ENCODE assay signal across 8 mouse cellular contexts in genomic region chr8:70769359-70769758, GRCm38 (mm10). TPM values are rescaled to one million over a fixed set of nuclear protein-coding genes. Genes with fewer than 3 reads are reported as not detected.
DNase-seq lines count a peak whose midpoint lies in the region; ATAC-seq and TF ChIP-seq lines count a peak whose summit lies in the region.

No protein-coding gene starts in this region.

- peak; percentile 100 for TF ChIP-seq CTCF in kidney, postnatal 0 days (IDR thresholded peaks at IDR 0.05; ENCODE audit: low read depth)

- peak; percentile 97 for DNase-seq in A20 (ENCODE audit: low read depth, low spot score)
- peak; percentile 86 to 93 for DNase-seq in adrenal gland, postnatal 4 days (ENCODE audit: low spot score in 2 of 2)
- DNase-seq in embryonic facial prominence, embryonic 14.5 days (ENCODE audit: low spot score), result peak; percentile 95
- DNase-seq in heart, embryonic 10.5 days (ENCODE audit: low spot score), result peak; percentile 96
- peak; percentile 95 for DNase-seq in kidney, postnatal 0 days (ENCODE audit: low spot score)
- DNase-seq in liver, embryonic 11.5 days (ENCODE audit: low spot score), result peak; percentile 91
- DNase-seq in naive thymus-derived CD4-positive, alpha-beta T cell, adult 2 months (ENCODE audit: low read depth), result peak; percentile 99
- DNase-seq in splenic B cell, adult 2 months (ENCODE audit: low read depth, low spot score), result peak; percentile 98

- peak; percentile 75 for ATAC-seq in embryonic facial prominence, embryonic 14.5 days (ENCODE audit: low read depth)
- ATAC-seq in kidney, postnatal 0 days (replicated peaks; ENCODE audit: low FRiP score, low read depth), result peak; percentile 55
- peak; percentile 79 for ATAC-seq in liver, embryonic 11.5 days (replicated peaks; ENCODE audit: low FRiP score)

- H3K36me3 ChIP-seq in embryonic facial prominence, embryonic 14.5 days (ENCODE audit: control insufficient read depth, insufficient read depth, low read length), result peaks cover 62% of the 10 kb centered on the region
- H3K36me3 ChIP-seq in heart, embryonic 10.5 days, result peaks cover 65% of the 10 kb centered on the region
- H3K36me3 ChIP-seq in kidney, postnatal 0 days (ENCODE audit: insufficient read depth, low read length), result peaks cover 32% of the 10 kb centered on the region; the same call in 1 of the 2 replicates
- H3K36me3 ChIP-seq in liver, embryonic 11.5 days (ENCODE audit: control insufficient read depth, insufficient read depth, low read length), result peaks cover 29% of the 10 kb centered on the region
- peaks cover 2% of the 10 kb centered on the region for H3K36me3 ChIP-seq in splenic B cell, adult 2 months (ENCODE audit: control insufficient read depth, insufficient read depth, low read length, poor library complexity, severe bottlenecking)

- 0 out of 2 replicates have a peak overlapping the region, but pooled peaks have one; percentile 28 for H3K9ac ChIP-seq in embryonic facial prominence, embryonic 14.5 days (ENCODE audit: low read depth, low read length)
- H3K9ac ChIP-seq in kidney, postnatal 0 days (ENCODE audit: low read depth, low read length), result no peak overlapping the region
- peak overlapping the region; percentile 49 for H3K9ac ChIP-seq in liver, embryonic 11.5 days (ENCODE audit: low read depth, low read length)

- no peaks in the 10 kb centered on the region for H3K27me3 ChIP-seq in embryonic facial prominence, embryonic 14.5 days (replicated peaks; ENCODE audit: control insufficient read depth, insufficient read depth, low read length)
- H3K27me3 ChIP-seq in heart, embryonic 10.5 days (ENCODE audit: insufficient read depth, poor library complexity, severe bottlenecking), result peaks cover 34% of the 10 kb centered on the region; the same call in 1 of the 2 replicates
- H3K27me3 ChIP-seq in kidney, postnatal 0 days (ENCODE audit: insufficient read depth, low read length), result no peaks in the 10 kb centered on the region
- H3K27me3 ChIP-seq in liver, embryonic 11.5 days (replicated peaks; ENCODE audit: control insufficient read depth, insufficient read depth, low read length), result no peaks in the 10 kb centered on the region
- H3K27me3 ChIP-seq in splenic B cell, adult 2 months (ENCODE audit: control insufficient read depth, insufficient read depth, low read length, poor library complexity, severe bottlenecking), result no peaks in the 10 kb centered on the region

- no peak overlapping the region for H3K4me2 ChIP-seq in embryonic facial prominence, embryonic 14.5 days (ENCODE audit: low read depth, low read length)
- no peak overlapping the region for H3K4me2 ChIP-seq in kidney, postnatal 0 days (ENCODE audit: low read length)
- H3K4me2 ChIP-seq in liver, embryonic 11.5 days, result peak overlapping the region; percentile 39

- peaks cover 21% of the 10 kb centered on the region for H3K4me1 ChIP-seq in embryonic facial prominence, embryonic 14.5 days (ENCODE audit: control insufficient read depth, insufficient read depth, low read length)
- H3K4me1 ChIP-seq in heart, embryonic 10.5 days, result peaks cover 31% of the 10 kb centered on the region
- peaks cover 28% of the 10 kb centered on the region for H3K4me1 ChIP-seq in kidney, postnatal 0 days (replicated peaks; ENCODE audit: insufficient read depth, low read length)
- peaks cover 52% of the 10 kb centered on the region for H3K4me1 ChIP-seq in liver, embryonic 11.5 days (replicated peaks; ENCODE audit: control insufficient read depth, insufficient read depth, low read length)

- no peak overlapping the region for H3K4me3 ChIP-seq in embryonic facial prominence, embryonic 14.5 days (ENCODE audit: low read depth, low read length)
- no peak overlapping the region for H3K4me3 ChIP-seq in heart, embryonic 10.5 days
- no peak overlapping the region for H3K4me3 ChIP-seq in kidney, postnatal 0 days (replicated peaks; ENCODE audit: low read depth, low read length)
- 0 out of 2 replicates have a peak overlapping the region, but pooled peaks have one; percentile 6 for H3K4me3 ChIP-seq in liver, embryonic 11.5 days (ENCODE audit: low read depth, low read length)

- WGBS in embryonic facial prominence, embryonic 14.5 days, result 7% methylated on average over 26 of the region's 26 CpGs
- 5% methylated on average over 26 of the region's 26 CpGs for WGBS in heart, embryonic 10.5 days
- WGBS in kidney, postnatal 0 days, result 8% methylated on average over 26 of the region's 26 CpGs
- WGBS in liver, embryonic 11.5 days, result 5% methylated on average over 26 of the region's 26 CpGs

- no peaks in the 10 kb centered on the region for H3K9me3 ChIP-seq in embryonic facial prominence, embryonic 14.5 days (ENCODE audit: control insufficient read depth, low read length)
- H3K9me3 ChIP-seq in heart, embryonic 10.5 days, result no peaks in the 10 kb centered on the region
- H3K9me3 ChIP-seq in kidney, postnatal 0 days (replicated peaks; ENCODE audit: low read length), result no peaks in the 10 kb centered on the region
- no peaks in the 10 kb centered on the region for H3K9me3 ChIP-seq in liver, embryonic 11.5 days (ENCODE audit: control insufficient read depth, low read length)

- no peak overlapping the region for H3K27ac ChIP-seq in embryonic facial prominence, embryonic 14.5 days (replicated peaks; ENCODE audit: low read depth, low read length)
- H3K27ac ChIP-seq in heart, embryonic 10.5 days, result no peak overlapping the region
- H3K27ac ChIP-seq in kidney, postnatal 0 days, result no peak overlapping the region
- H3K27ac ChIP-seq in liver, embryonic 11.5 days (ENCODE audit: low read depth, low read length), result peak overlapping the region; percentile 42

RNA-seq across cellular contexts. Expression of gene Pik3r2, which starts 7.2 kb away (rescaled TPM):
- total RNA-seq in adrenal gland, postnatal 4 days (2021), result 10 to 100 TPM; 72.0 to 78.8 TPM
- 61.5 and 70.3 TPM in 2 replicates for polyA plus RNA-seq in embryonic facial prominence, embryonic 14.5 days (2014; fragmentation: Nextera tagmentation; extraction: Ambion mirVana)
- 40.6 and 43.5 TPM in 2 replicates for polyA plus RNA-seq in heart, embryonic 10.5 days (2016; fragmentation: Nextera tagmentation; extraction: Ambion mirVana)
- polyA plus RNA-seq in kidney, postnatal 0 days (2015; fragmentation: Nextera tagmentation; extraction: Ambion mirVana), result 43.8 and 47.2 TPM in 2 replicates
- 41.5 and 44.6 TPM in 2 replicates for polyA plus RNA-seq in liver, embryonic 11.5 days (2014; fragmentation: Nextera tagmentation; extraction: Ambion mirVana)

RNA-seq across cellular contexts. Expression of gene Mpv17l2, which starts 8.6 kb away (rescaled TPM):
- 100 to 1,000 TPM in 1 of 2 experiments, 10 to 100 TPM in 1; 93.1 to 109 TPM for total RNA-seq in adrenal gland, postnatal 4 days (2021)
- 34.2 and 36.5 TPM in 2 replicates for polyA plus RNA-seq in embryonic facial prominence, embryonic 14.5 days (2014; fragmentation: Nextera tagmentation; extraction: Ambion mirVana)
- polyA plus RNA-seq in heart, embryonic 10.5 days (2016; fragmentation: Nextera tagmentation; extraction: Ambion mirVana), result 39.0 and 44.6 TPM in 2 replicates
- polyA plus RNA-seq in kidney, postnatal 0 days (2015; fragmentation: Nextera tagmentation; extraction: Ambion mirVana), result 78.2 and 80.3 TPM in 2 replicates
- 67.7 and 76.4 TPM in 2 replicates for polyA plus RNA-seq in liver, embryonic 11.5 days (2014; fragmentation: Nextera tagmentation; extraction: Ambion mirVana)

RNA-seq across cellular contexts. Expression of gene Rab3a, which starts 14.9 kb away (rescaled TPM):
- 10 to 100 TPM; 58.9 to 59.7 TPM for total RNA-seq in adrenal gland, postnatal 4 days (2021)
- polyA plus RNA-seq in embryonic facial prominence, embryonic 14.5 days (2014; fragmentation: Nextera tagmentation; extraction: Ambion mirVana), result 36.3 and 39.0 TPM in 2 replicates
- 11.2 and 14.2 TPM in 2 replicates for polyA plus RNA-seq in heart, embryonic 10.5 days (2016; fragmentation: Nextera tagmentation; extraction: Ambion mirVana)
- 20.5 and 21.8 TPM in 2 replicates for polyA plus RNA-seq in kidney, postnatal 0 days (2015; fragmentation: Nextera tagmentation; extraction: Ambion mirVana)
- polyA plus RNA-seq in liver, embryonic 11.5 days (2014; fragmentation: Nextera tagmentation; extraction: Ambion mirVana), result 6.3 and 6.9 TPM in 2 replicates

RNA-seq across cellular contexts. Expression of gene Mast3, which starts 35.5 kb away (rescaled TPM):
- 10 to 100 TPM; 34.5 to 40.9 TPM for total RNA-seq in adrenal gland, postnatal 4 days (2021)
- 13.5 and 14.9 TPM in 2 replicates for polyA plus RNA-seq in embryonic facial prominence, embryonic 14.5 days (2014; fragmentation: Nextera tagmentation; extraction: Ambion mirVana)
- 7.9 and 9.3 TPM in 2 replicates for polyA plus RNA-seq in heart, embryonic 10.5 days (2016; fragmentation: Nextera tagmentation; extraction: Ambion mirVana)
- polyA plus RNA-seq in kidney, postnatal 0 days (2015; fragmentation: Nextera tagmentation; extraction: Ambion mirVana), result 8.4 and 10.2 TPM in 2 replicates
- 18.2 and 19.3 TPM in 2 replicates for polyA plus RNA-seq in liver, embryonic 11.5 days (2014; fragmentation: Nextera tagmentation; extraction: Ambion mirVana)

RNA-seq across cellular contexts. Expression of gene Il12rb1, which starts 38.9 kb away (rescaled TPM):
- under 1 TPM; 0.22 to 0.37 TPM for total RNA-seq in adrenal gland, postnatal 4 days (2021)
- polyA plus RNA-seq in embryonic facial prominence, embryonic 14.5 days (2014; fragmentation: Nextera tagmentation; extraction: Ambion mirVana), result 0.07 and 0.19 TPM in 2 replicates
- 0.12 TPM in 1 of 2 replicates, not detected in the other for polyA plus RNA-seq in heart, embryonic 10.5 days (2016; fragmentation: Nextera tagmentation; extraction: Ambion mirVana)
- 0.09 and 0.13 TPM in 2 replicates for polyA plus RNA-seq in kidney, postnatal 0 days (2015; fragmentation: Nextera tagmentation; extraction: Ambion mirVana)
- polyA plus RNA-seq in liver, embryonic 11.5 days (2014; fragmentation: Nextera tagmentation; extraction: Ambion mirVana), result 0.10 and 0.25 TPM in 2 replicates
